Mouse (Mus musculus) liver, embryonic 14.5 days (tissue): ENCODE results near the gene Birc2. TPM values are rescaled to one million over a fixed set of nuclear protein-coding genes. Genes with fewer than 3 reads are reported as not detected.

ENCODE experiments used
- ATAC-seq: fragments of 200-750 bp; cut with Nextera tagmentation; 2 replicates; pipeline ENCODE4 v1.8.0; 2017; ENCODE audit warnings: moderate number of reproducible peaks, mild to moderate bottlenecking, moderate library complexity; ENCODE audit not compliant: insufficient read depth
- DNase-seq, 3 experiments: peaks; one replicate each; pipeline ENCODE4 v3.0.0-alpha.2; 2012 to 2013; ENCODE audit warnings: low read depth in 3 of 3, low spot score in 3 of 3
- H3K27ac ChIP-seq: fragments of 300-500 bp; sonication (generic); 2 replicates; pipeline ENCODE4 v1.5.1; 2014; ENCODE audit warnings: moderate library complexity, mild to moderate bottlenecking, control low read depth, inconsistent platforms
- H3K27me3 ChIP-seq: fragments of 300-500 bp; sonication (generic); 2 replicates; pipeline ENCODE4 v1.6.1; 2014; ENCODE audit warnings: mild to moderate bottlenecking, low read length, moderate library complexity; ENCODE audit not compliant: control insufficient read depth, insufficient read depth
- H3K36me3 ChIP-seq: fragments of 300-500 bp; sonication (generic); replicated peaks from 2 replicates; pipeline ENCODE4 v1.6.1; 2014; ENCODE audit warnings: low read depth; ENCODE audit not compliant: control insufficient read depth, insufficient read depth
- H3K4me1 ChIP-seq, 2 experiments: fragments of 200-500 bp in 1 of 2; fragments of 300-500 bp in 1 of 2; sonication (generic) in 1 of 2; replicated peaks; 2 replicates each; pipeline ENCODE4 v1.6.1; 2012 to 2014; ENCODE audit warnings: antibody characterized with exemption in 1 of 2, inconsistent platforms in 1 of 2, low read length in 1 of 2; ENCODE audit not compliant: control insufficient read depth in 2 of 2, insufficient read depth in 2 of 2
- H3K4me2 ChIP-seq: fragments of 300-500 bp; sonication (generic); 2 replicates; pipeline ENCODE4 v1.6.1; 2014; ENCODE audit warnings: low read depth, mild to moderate bottlenecking, control low read depth, moderate library complexity
- H3K4me3 ChIP-seq, 2 experiments: fragments of 200-500 bp in 1 of 2; fragments of 300-500 bp in 1 of 2; sonication (generic) in 1 of 2; 2 replicates each; pipeline ENCODE4 v1.5.1; 2012 to 2014; ENCODE audit warnings: low read depth in 2 of 2, low read length in 2 of 2, mild to moderate bottlenecking in 2 of 2, control low read depth in 1 of 2, inconsistent platforms in 1 of 2, moderate library complexity in 1 of 2; ENCODE audit not compliant: insufficient read depth in 1 of 2
- H3K9ac ChIP-seq: fragments of 300-500 bp; sonication (generic); replicated peaks from 2 replicates; pipeline ENCODE4 v1.6.1; 2014; ENCODE audit warnings: mild to moderate bottlenecking, control low read depth, moderate library complexity
- H3K9me3 ChIP-seq: fragments of 300-500 bp; sonication (generic); 2 replicates; pipeline ENCODE4 v1.6.1; 2016; ENCODE audit warnings: low read length, mixed read lengths; ENCODE audit not compliant: control insufficient read depth
- CTCF ChIP-seq: IDR thresholded peaks from 2 replicates; pipeline ENCODE4 v1.5.1; 2016; ENCODE audit warnings: antibody characterized with exemption, low read depth, control low read depth
- EP300 ChIP-seq: IDR thresholded peaks from 2 replicates; pipeline ENCODE4 v1.6.1; 2016; ENCODE audit warnings: antibody characterized with exemption, low read depth
- WGBS: fragments of 180-500 bp; shearing (Covaris S2); extraction: QIAGEN DNeasy Blood & Tissue Kit; methylation state at CpG from one replicate; pipeline ENCODE4 v1.1.7; 2014; ENCODE audit not compliant: insufficient replicate concordance; 5-methylcytosine and 5-hydroxymethylcytosine counted together
- polyA plus RNA-seq, 2 experiments: library from polyadenylated mRNA; depleted of rRNA in 1 of 2; stranded (reverse) in 1 of 2; unstranded in 1 of 2; fragments of >200 nt; fragmentation: Nextera tagmentation in 1 of 2; extraction: Ambion mirVana in 1 of 2; gene quantifications; 2 replicates each; pipeline versions ENCODE4 v1.2.1 to v1.2.3; 2012 to 2014

Gene Birc2
- polyA plus RNA-seq, 2 experiments = 9.4 to 14.1 TPM

- no peaks in the 10 kb centered on the region for H3K27me3 ChIP-seq
- no peak for TF ChIP-seq EP300
- TF ChIP-seq CTCF = no peak
- H3K27ac ChIP-seq = no peak overlapping the region
- H3K4me1 ChIP-seq = peaks cover 14 to 20% of the 10 kb centered on the region in 2 experiments
- H3K9ac ChIP-seq = no peak overlapping the region
- H3K4me3 ChIP-seq = peak overlapping the region in 1 of 2 experiments; percentile 74; a peak in 2 of 4 replicates
- no peak for DNase-seq
- H3K4me2 ChIP-seq = peak overlapping the region; percentile 89
- ATAC-seq = no peak
- WGBS = 43% methylated on average over 1 of the region's 1 CpGs
- no peaks in the 10 kb centered on the region for H3K9me3 ChIP-seq
- H3K36me3 ChIP-seq = peaks cover 2% of the 10 kb centered on the region
These were observed 1.6 kb downstream of the Birc2 start for GRCm38 (mm10) chr9:7835302-7835701.

GRCm38 (mm10) chr9:7833421-7833820 is 3.4 kb downstream of the Birc2 start:
- ATAC-seq (no peak), DNase-seq (no peak)
- no peaks in the 10 kb centered on the region for H3K9me3 ChIP-seq
- no peaks in the 10 kb centered on the region for H3K27me3 ChIP-seq
- 75% methylated on average over 6 of the region's 6 CpGs for WGBS
- TF ChIP-seq CTCF (no peak), EP300 (no peak)
- peaks cover 24 to 33% of the 10 kb centered on the region in 2 experiments for H3K4me1 ChIP-seq
- H3K4me2 ChIP-seq = peak overlapping the region; percentile 16
- no peak overlapping the region for H3K27ac ChIP-seq
- H3K36me3 ChIP-seq = peaks cover 2% of the 10 kb centered on the region
- no peak overlapping the region for H3K4me3 ChIP-seq
- no peak overlapping the region for H3K9ac ChIP-seq

GRCm38 (mm10) chr9:7829531-7830528 is 7.0 kb downstream of the Birc2 start:
- Histone ChIP-seq H3K9me3 (no peaks in the 10 kb centered on the region), H3K9ac (peak overlapping the region; percentile 35), H3K27ac (peak overlapping the region; percentile 65), H3K4me1 (peaks cover 27 to 36% of the 10 kb centered on the region in 2 experiments), H3K4me3 (peak overlapping the region; percentile 31 to 33), H3K36me3 (peaks cover 2% of the 10 kb centered on the region), H3K4me2 (peak overlapping the region; percentile 67), H3K27me3 (no peaks in the 10 kb centered on the region)
- DNase-seq = peak; percentile 48 to 53 (median 50)
- peak; percentile 41 for TF ChIP-seq EP300
- no peak for TF ChIP-seq CTCF
- peak; percentile 95 for ATAC-seq
- WGBS = 21% methylated on average over 9 of the region's 9 CpGs

- ATAC-seq = no peak
- Histone ChIP-seq H3K4me2 (no peak overlapping the region), H3K27me3 (no peaks in the 10 kb centered on the region), H3K36me3 (no peaks in the 10 kb centered on the region; the same call in 1 of the 2 replicates), H3K27ac (no peak overlapping the region), H3K9ac (no peak overlapping the region), H3K4me1 (peaks cover 27 to 34% of the 10 kb centered on the region in 2 experiments), H3K4me3 (no peak overlapping the region), H3K9me3 (no peaks in the 10 kb centered on the region)
- WGBS = 75% methylated on average over 4 of the region's 4 CpGs
- DNase-seq = no peak
- TF ChIP-seq CTCF (no peak), EP300 (no peak)
These were observed 8.2 kb downstream of the Birc2 start for GRCm38 (mm10) chr9:7828706-7829105.

- H3K9ac ChIP-seq = no peak overlapping the region
These were observed 11.9 kb downstream of the Birc2 start for GRCm38 (mm10) chr9:7824916-7825315.

More at GRCm38 (mm10) chr9:7824916-7825315, 11.9 kb downstream of the Birc2 start:
- ATAC-seq = peak; percentile 4; the same call in 1 of the 2 replicates
- TF ChIP-seq EP300 = no peak
- Histone ChIP-seq H3K4me2 (no peak overlapping the region), H3K4me1 (peaks cover 12 to 18% of the 10 kb centered on the region in 2 experiments), H3K36me3 (peaks cover 7% of the 10 kb centered on the region), H3K27me3 (no peaks in the 10 kb centered on the region), H3K9me3 (no peaks in the 10 kb centered on the region), H3K4me3 (no peak overlapping the region), H3K27ac (no peak overlapping the region)
- 65% methylated on average over 5 of the region's 5 CpGs for WGBS
- DNase-seq = no peak
